Mouse (Mus musculus) erythroblast, embryonic 14.5 days (primary cell): Measurements from ENCODE around the gene Nup54.

Source experiments
- GATA1 ChIP-seq: IDR thresholded peaks from 2 replicates; pipeline ENCODE4 v1.6.1; 2012; ENCODE audit warnings: low read length, inconsistent platforms, mixed read lengths
- TAL1 ChIP-seq: IDR thresholded peaks from 3 replicates; pipeline ENCODE4 v1.6.1; 2012; ENCODE audit warnings: low read length, inconsistent platforms, mixed read lengths

- TF ChIP-seq TAL1 (no peak), GATA1 (no peak)
Observed at GRCm38 (mm10) chr5:92395764-92396163, 39.3 kb downstream of the Nup54 start.
